Mouse (Mus musculus) inflammation-experienced regulatory T-cells (primary cell): ENCODE measurements around the gene Larp6. TPM values are rescaled to one million over a fixed set of nuclear protein-coding genes. Genes with fewer than 3 reads are reported as not detected.

Experiments
- polyA plus RNA-seq, 2 experiments: library from polyadenylated mRNA; unstranded; fragments of 100-300 nt; shearing (Covaris generic); gene quantifications; one replicate each; pipeline ENCODE4 v1.2.1; 2017

Larp6 gene
- polyA plus RNA-seq, result under 1 TPM in 1 of 2 experiments, not detected in 1; 0.38 TPM

DNA sequence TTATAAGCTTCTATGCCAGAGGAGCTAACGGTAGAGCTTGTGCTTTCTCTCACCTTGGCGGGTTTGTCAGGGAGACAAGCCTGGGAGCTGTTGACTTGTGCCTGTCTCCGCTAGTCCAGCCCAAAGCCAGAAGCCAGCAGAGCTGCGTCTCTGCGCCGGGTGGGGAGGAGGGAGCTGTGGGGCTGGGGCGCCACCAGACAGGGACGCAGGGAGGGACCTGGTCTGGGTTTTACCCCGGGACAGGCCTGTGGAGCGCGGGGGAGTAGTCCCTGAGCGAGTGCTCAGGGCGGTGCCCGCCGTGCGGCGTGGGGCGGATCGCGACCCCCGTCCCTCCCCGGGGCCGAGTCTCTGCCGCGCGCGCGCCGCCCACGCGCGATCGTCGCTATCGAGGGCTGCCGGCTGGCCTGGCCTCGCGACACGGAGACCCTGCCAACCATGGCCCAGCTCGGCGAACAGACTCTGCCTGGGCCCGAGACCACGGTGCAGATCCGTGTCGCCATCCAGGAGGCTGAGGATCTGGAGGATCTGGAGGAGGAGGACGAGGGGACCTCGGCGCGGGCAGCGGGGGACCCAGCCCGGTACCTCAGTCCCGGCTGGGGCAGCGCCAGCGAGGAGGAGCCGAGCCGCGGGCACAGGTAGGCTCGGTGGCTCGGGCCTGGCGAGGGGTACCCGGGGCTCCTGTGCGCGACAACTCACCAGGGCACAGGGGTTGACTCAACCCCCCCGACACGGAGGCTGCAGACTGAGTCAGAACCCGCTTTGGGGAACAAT is at the start of gene Larp6:
Gene Larp6 (plus strand): TSS at position 219 of the 771 bp plus-strand sequence.

GRCm38 (mm10) chr9:60687891-60688324 is 24.9 kb upstream of the Larp6 start, which contains the start of gene Lrrc49:
Gene Lrrc49 (minus strand): TSS chr9:60688158.

Other genes with a start within 250 kb of the Larp6 start
- 1 to 10 TPM in 1 of 2 experiments, under 1 TPM in 1; 0.24 to 1.8 TPM for gene Thsd4, start 190.9 kb upstream of the Larp6 start, polyA plus RNA-seq
- 1 to 10 TPM; 2.5 to 3.8 TPM for gene Lrrc49, start 24.8 kb upstream of the Larp6 start, polyA plus RNA-seq
- under 1 TPM; 0.55 TPM for gene Uaca, start 81.6 kb downstream of the Larp6 start, polyA plus RNA-seq